Mouse (Mus musculus): ENCODE results near the gene Rpl23.

DNA sequence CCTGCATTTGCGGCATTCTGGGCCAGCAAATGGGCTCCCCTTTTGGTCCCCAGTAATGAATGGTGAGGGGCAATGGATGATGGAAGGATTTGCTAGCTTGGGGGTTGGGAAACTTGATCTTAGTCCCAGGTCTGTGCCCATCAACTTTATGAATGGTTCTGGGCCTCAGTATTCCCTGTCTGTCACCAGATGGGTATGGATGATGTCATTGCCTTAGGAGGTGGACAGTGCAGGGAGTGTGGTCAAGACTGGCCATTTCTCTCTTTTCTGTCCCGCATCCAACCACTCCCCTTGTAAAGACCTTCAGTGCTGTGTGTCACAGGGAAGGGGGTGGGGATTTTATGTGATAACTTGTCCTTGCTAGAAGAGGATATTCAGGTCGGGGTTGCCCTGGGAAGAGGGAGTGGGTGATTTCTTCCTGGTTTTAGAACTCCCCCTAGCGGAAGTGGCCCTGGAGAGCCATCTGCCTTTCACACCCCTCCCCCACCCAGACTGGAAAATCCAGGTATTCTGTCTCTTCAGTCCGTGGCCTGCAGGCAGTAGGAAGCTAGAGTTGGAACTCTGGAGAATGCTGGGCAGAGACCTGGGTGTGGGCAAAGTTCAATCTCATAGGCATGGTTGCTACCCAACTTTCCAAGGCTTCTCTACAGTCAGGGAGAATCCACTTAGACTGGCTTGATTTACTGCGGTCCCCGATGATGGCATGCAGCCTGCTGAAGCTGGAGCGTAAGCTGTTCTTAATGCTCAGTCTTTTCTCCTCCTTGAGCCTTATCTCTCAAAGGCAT, 19.4 kb upstream of the Rpl23 start:
- no peak for TF ChIP-seq CTCF (IDR thresholded peaks at IDR 0.05; ENCODE audit: low read depth, low read length)
- no peak for TF ChIP-seq GATA1 (IDR thresholded peaks at IDR 0.05; ENCODE audit: borderline replicate concordance, low read length)
- no peak for TF ChIP-seq TAL1 (conservative IDR thresholded peaks at IDR 0.05; ENCODE audit: low read depth, low read length)
- TF ChIP-seq GATA2 (IDR thresholded peaks at IDR 0.05; ENCODE audit: borderline replicate concordance, low read depth, low read length), result no peak
- TF ChIP-seq POLR2AphosphoS5 (IDR thresholded peaks at IDR 0.05; ENCODE audit: insufficient replicate concordance, low read depth, low read length), result no peak
